Mouse (Mus musculus): Measurements from ENCODE around the gene Abhd15. TPM values are rescaled to one million over a fixed set of nuclear protein-coding genes. Genes with fewer than 3 reads are reported as not detected.
A peak's percentile ranks its signal among the peaks of the same experiment; 100 is the strongest.

The Abhd15 gene
- polyA plus RNA-seq, 2 experiments from 2014 or later, result 2.3 to 2.6 TPM

GRCm38 (mm10) chr11:77494344-77494676, 20.6 kb upstream of the Abhd15 start:
- ATAC-seq, result no peak

- ATAC-seq, result no peak
These were observed 20.1 kb upstream of the Abhd15 start for GRCm38 (mm10) chr11:77494782-77495181.

- no peak for ATAC-seq
These were observed 19.4 kb upstream of the Abhd15 start for GRCm38 (mm10) chr11:77495507-77495906.

- ATAC-seq, result no peak
These were observed 17.6 kb upstream of the Abhd15 start for GRCm38 (mm10) chr11:77497341-77497756.

GRCm38 (mm10) chr11:77497851-77498250, 17.1 kb upstream of the Abhd15 start:
- ATAC-seq, result no peak

DNA sequence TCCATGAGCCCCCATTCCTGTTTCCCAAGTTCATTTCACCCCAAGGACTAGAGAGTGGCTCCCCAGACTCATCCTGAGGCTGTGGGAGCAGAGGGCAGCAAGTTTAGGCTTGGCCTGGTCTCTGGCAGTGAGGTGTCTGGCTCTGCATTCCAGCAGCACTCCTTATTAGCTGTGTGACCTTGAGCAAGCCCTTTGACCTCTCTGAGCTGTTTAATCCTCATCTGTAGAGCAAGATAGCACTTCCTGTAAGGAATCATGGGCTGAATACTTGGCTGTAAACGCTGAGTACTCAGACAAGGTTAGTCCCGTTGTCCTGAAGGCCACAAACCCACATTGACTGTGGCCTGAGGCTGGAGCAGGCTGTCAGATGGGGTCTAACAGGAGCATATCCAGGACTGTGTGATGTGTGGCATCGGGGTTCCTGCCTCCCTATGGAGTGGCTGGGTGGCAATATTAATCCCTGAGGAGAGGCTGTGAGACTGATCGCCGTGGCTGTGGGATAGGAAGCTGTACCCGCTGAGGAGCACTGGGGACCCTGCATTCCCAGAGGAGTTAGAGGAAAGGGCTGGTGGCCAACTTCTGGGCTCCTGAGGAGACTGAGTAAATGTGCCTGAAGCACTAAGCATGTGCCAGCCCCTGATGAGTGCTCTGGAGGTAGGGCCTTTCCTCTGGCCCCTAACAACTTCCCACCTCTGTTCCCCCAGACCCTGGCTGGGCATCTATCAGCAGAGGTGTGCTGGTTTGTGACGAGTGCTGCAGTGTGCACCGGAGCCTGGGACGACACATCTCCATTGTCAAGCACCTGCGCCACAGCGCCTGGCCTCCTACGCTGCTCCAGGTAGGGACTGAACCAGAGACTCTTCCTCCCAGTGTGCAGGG, 16.4 kb upstream of the Abhd15 start:
- ATAC-seq, result no peak

- no peak for ATAC-seq
These were observed 15.6 kb upstream of the Abhd15 start for GRCm38 (mm10) chr11:77499354-77499753.

DNA sequence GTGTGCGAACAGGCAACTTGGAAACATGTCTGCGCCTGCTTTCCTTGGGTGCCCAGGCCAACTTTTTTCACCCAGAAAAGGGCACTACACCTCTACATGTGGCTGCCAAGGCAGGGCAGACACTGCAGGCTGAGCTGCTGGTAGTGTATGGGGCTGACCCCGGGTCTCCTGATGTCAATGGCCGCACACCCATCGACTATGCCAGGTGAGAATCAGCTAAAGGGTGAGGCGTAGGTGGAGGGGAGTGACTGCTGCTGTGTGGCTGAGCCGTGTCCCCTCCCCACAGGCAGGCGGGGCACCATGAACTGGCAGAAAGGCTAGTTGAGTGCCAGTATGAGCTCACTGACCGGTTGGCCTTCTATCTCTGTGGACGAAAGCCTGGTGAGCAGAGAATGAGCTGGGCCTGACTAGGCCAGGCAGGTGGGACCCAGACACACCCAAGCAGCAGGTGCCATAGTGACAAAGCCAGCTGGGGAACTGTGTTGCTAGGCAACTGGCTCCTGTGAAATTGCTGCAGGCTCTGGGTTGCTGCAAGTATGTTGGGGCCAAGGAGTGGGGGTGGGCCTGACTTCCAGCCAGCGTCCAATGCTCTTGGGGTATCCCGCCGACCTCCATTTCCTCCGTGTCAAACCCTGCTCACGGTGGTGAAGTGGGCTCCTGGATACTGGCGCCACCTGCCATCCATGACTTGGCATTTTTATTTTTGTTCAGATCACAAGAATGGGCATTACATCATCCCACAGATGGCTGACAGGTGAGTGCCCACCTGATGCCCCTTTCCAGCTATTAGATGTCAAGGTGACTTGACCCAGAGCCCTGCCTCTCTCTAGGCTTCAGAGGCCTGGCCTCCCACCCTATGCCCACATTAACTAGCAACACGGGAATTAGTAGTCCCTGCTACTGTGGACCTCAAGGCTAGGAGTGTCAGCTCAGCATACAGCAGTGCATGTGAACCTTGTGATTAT, 14.3 kb upstream of the Abhd15 start:
- ATAC-seq, result no peak

GRCm38 (mm10) chr11:77501392-77501791, 13.5 kb upstream of the Abhd15 start:
- no peak for ATAC-seq

DNA sequence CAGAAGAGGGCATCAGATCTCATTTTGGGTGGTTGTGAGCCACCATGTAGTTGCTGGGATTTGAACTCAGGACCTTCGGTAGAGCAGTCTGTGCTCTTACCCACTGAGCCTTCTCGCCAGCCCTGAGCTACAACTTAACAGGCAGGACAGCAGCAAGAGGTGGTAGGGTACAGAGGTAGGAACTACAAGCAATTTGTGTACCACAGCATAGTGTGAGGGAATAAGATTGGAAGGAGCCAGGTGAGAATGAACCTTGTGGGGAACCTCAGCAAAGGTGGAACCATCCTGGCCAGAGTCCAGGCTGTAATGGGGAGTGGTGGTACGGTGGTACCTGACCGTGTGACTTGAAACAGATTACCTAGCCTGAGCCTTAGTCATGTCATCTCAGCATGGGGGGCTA, 12.9 kb upstream of the Abhd15 start:
- no peak for ATAC-seq

- ATAC-seq, result no peak
These were observed 12.4 kb upstream of the Abhd15 start for GRCm38 (mm10) chr11:77502481-77502880.

GRCm38 (mm10) chr11:77503511-77503910, 11.4 kb upstream of the Abhd15 start:
- ATAC-seq, result no peak

- ATAC-seq, result no peak
These were observed 10.5 kb upstream of the Abhd15 start for GRCm38 (mm10) chr11:77504377-77504776.

DNA sequence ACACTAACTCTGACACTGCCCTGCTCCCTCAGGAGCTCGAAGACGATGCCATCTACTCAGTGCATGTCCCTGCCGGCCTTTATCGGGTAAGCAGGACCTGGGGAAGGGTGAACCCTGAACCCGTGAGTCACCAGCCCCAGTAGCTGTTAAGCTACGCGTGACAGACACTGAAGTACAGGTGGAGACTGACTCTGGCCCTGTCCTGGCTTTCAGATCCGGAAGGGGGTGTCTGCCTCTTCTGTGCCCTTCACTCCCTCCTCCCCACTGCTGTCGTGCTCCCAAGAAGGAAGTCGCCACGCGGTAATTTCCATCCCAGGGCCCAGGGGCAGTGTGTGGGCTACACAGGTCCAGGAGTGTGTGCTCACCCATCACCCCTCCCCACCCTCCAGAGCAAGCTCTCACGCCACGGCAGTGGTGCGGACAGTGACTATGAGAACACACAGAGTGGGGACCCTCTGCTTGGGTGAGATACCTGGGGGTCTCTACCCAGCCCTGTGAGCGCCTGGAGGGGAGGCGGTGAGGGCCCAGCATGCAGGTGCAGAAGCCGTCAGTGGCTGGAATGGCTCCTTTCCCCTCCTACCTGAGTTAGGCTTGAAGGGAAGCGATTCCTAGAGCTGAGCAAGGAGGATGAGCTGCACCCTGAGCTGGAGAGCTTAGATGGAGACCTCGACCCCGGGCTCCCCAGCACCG, 9.5 kb upstream of the Abhd15 start:
- ATAC-seq, result no peak

GRCm38 (mm10) chr11:77506273-77506672, 8.6 kb upstream of the Abhd15 start:
- no peak for ATAC-seq

DNA sequence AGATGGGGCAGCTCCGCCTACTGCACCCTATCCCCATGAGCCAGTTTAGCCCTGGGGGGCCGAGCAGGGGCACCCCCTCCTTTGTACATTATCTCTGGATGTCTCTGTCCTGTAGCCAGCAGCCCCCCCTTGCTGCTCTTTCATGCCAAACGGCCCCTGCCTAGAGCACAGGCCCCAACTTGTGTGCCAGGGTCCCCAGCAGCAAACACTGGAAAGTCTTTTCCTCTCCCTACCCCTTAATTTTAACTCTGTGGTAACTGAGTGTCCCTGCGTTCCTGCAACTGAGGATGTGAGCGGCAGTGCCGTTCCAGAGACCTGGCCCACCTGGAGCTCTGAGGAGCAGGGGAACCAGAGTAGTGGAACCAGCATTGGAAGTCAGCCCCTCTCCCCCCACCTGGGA, 8.0 kb upstream of the Abhd15 start:
- ATAC-seq, result no peak

DNA sequence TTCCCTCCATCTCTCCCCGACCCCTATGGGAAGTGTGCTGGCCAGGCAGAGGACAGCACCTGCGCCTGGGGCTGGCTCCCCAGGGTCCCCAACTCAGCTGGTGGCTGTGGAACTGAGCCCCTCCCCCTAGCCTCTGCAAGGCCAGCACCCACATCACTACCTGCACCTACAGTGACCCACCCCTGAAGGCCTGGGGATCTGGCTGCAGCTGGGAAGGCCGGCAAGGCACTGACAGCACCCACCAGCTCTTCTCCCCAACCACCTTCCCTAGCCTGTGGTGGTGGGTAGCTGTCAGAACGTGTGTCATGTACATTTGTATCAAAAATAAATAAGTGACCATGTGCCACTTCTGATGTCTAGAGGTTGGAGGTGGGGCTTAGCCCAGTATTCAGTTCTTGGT, 7.5 kb upstream of the Abhd15 start:
- no peak for ATAC-seq

GRCm38 (mm10) chr11:77508068-77509021, 6.6 kb upstream of the Abhd15 start:
- peak; percentile 80 for ATAC-seq

DNA sequence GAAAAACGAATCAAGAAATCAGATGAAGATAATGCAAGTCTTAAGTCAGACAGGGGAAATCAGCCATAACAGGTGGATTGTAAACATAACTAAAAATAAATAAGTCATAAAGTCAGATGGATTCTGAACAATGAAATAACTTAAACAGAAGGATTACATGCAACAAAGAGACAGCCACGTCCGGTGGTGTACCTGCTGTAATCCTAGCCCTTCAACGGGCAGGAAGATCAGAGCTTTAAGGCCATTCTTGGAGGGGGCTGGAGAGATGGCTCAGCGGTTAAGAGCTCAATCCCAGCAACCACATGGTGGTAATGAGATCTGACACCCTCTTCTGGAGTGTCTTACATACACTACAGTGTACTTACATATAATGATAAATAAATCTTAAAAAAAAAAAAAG, 3.6 kb upstream of the Abhd15 start:
- no peak for ATAC-seq

DNA sequence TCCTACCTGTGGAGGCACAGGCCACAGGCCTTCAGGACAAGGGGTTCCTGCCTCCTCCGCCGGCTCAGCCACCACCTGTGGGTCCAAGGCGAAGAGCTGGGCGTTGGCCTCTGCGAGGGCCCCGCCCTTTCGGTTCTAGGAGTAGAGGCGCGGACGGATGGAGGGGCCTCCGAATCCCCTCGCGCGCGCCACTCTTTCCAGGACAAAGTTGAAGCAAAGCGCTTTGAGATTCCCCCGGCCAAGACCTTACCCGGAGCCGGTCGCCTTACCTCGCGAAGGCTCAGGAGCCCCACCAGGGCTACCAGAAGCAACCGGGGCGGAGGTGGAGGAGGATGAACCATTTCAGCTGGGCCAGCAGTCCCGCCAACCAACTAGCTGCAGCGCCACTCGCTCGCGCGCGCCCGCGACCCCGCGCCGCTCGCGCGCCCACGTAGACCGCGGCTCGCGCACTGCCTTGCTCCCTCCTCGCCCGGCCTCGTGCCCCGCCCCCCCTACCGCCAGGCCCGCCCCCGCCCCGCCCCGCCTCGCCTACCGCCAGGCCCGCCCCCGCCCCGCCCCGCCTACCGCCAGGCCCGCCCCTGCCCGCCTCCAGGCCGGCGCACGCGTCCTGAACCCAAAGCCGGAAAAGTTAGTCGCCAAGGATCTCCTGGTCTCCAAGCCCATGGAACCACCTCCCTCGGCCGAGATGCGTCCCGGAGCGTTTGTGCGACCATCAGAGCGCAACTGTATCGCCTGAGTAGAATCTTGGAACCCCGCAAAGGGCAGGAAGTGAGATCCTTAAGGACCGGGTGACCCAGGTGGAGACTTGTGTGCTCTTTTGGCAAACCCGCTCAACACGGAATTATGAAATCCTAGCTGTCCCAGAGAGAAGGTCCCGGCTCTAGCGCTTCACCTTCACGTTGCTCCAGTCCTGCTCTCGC, 1.8 kb upstream of the Abhd15 start:
- ATAC-seq, result peak; percentile 80

GRCm38 (mm10) chr11:77513811-77514170, 1.1 kb upstream of the Abhd15 start:
- ATAC-seq, result no peak
